Mouse (Mus musculus): ENCODE results near the gene Tbc1d24. TPM values are rescaled to one million over a fixed set of nuclear protein-coding genes. Genes with fewer than 3 reads are reported as not detected.
A peak's percentile ranks its signal among the peaks of the same experiment; 100 is the strongest.

Gene Tbc1d24
- polyA plus RNA-seq, 1 experiment from 2014 or later = 5.0 TPM

DNA sequence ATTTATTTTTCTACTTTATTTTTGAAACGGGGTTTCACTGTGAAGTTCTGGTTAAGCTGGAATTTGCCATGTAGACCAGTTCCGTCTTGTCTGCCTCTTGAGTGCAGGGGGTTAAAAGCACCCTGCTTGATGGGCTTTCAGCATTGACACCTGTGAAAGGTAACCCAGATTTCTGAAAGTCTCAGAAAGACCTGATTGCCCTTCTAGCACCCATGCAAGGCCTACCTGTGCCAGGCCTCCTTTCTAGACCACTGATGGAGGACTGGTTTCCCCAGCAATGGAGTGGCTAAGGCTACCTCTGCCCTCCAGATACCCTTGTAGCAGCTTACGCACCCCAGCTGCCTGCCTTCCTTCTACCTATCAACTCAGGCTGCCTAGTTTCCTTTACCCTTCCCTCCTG, 35.2 kb downstream of the Tbc1d24 start:
- no peaks in the 10 kb centered on the region for H3K9me3 ChIP-seq
- H3K4me1 ChIP-seq = peaks cover 18% of the 10 kb centered on the region
- H3K27me3 ChIP-seq (replicated peaks) = no peaks in the 10 kb centered on the region
- peaks cover 12% of the 10 kb centered on the region; the same call in 1 of the 2 replicates for H3K36me3 ChIP-seq
- H3K4me2 ChIP-seq = peak overlapping the region; percentile 69
- 59% methylated on average over 3 of the region's 3 CpGs for WGBS
- 0 out of 2 replicates have a peak overlapping the region, but pooled peaks have one; percentile 97 for H3K27ac ChIP-seq
- H3K4me3 ChIP-seq (replicated peaks) = peak overlapping the region; percentile 82
- no peak for ATAC-seq (ENCODE audit: insufficient read depth, low FRiP score, low read depth)
- peak overlapping the region; percentile 83; the same call in 1 of the 2 replicates for H3K9ac ChIP-seq

DNA sequence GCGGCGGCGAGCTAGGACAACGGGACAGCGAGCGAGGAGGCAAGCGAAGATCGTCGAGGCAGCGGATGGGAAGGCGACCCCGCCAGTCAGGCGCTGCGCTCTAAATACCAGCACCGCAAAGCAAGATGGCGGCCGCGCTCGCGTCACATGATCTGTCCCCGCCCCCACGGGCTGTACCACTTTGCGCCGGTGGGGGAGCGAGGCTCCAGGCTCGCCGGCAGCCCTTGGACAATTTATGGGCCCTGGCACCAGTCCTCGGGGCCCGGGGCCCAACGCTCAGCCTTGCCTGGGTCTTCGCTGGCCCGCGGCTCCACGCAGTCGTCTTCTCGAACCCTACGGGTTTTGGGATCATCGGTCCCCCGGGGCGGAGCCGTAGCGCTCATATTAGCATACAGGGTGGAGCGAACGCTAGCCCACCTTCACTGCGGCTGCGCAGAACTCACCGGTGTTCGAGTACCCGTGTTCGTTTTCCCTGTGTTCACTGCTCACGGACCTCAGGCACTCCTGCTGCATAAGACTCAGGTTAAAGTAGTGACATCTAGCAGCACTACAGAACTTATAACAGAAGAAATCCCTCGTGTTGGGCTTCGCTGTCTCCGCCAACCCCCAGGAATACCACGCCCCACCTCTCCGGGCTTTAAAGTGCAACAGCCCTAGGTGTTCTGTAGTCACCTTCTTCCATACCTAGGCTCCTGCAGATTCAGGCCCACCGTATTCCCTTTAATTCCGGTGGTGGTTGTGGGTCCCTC, 35.9 kb downstream of the Tbc1d24 start, which contains the start of gene Atp6v0c:
Gene Atp6v0c (minus strand): TSS at position 386 of the 749 bp plus-strand sequence.
- H3K4me1 ChIP-seq = peaks cover 18% of the 10 kb centered on the region
- peak within 1 kb of the TSS; percentile 83 for H3K9ac ChIP-seq
- peak within 1 kb of the TSS; percentile 82 for H3K4me3 ChIP-seq (replicated peaks)
- peak within 1 kb of the TSS; percentile 97 for H3K27ac ChIP-seq
- H3K4me2 ChIP-seq = peak within 1 kb of the TSS; percentile 69
- ATAC-seq (ENCODE audit: insufficient read depth, low FRiP score, low read depth) = peak; percentile 89
- peaks cover 12% of the 10 kb centered on the region; the same call in 1 of the 2 replicates for H3K36me3 ChIP-seq
- H3K27me3 ChIP-seq (replicated peaks) = no peaks in the 10 kb centered on the region
- WGBS = under 1% methylated on average over 58 of the region's 58 CpGs
- H3K9me3 ChIP-seq = no peaks in the 10 kb centered on the region

DNA sequence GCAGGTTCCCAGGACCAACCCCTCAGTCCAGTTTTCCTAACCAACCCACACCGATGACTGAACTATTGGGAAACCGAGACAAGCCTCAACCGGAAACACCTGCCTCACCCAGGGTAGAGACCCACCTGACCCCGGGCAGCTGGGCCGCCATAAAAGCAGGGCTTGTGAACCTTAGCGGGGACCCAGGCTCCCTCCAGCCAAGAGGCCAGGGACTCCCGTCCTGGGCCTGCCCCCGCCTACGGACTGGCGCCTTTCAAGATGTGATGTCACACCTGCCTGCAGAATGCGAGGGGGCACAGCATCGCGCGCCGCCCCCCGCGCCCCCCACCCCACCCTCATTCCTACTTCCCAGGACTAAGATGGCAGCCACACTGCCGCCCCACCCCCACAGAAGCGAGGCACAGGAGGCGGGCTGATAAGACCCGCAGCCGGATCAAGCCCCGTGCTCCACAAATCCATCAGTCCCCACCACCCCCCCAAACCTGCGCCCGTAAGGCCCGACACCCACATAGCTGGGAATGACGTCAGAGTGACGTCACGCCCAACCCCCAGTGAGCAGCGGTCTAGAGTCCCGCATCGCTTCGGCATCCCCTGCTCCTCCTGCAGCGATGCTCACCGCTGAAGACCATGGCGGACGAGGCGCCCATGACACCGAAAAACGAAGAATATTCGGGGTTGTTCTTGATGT, 36.6 kb downstream of the Tbc1d24 start:
- Histone ChIP-seq H3K27ac (peak overlapping the region; percentile 97), H3K9me3 (no peaks in the 10 kb centered on the region), H3K4me3 (replicated peaks) (peak overlapping the region; percentile 82), H3K27me3 (replicated peaks) (no peaks in the 10 kb centered on the region), H3K4me1 (peaks cover 18% of the 10 kb centered on the region), H3K4me2 (peak overlapping the region; percentile 69), H3K36me3 (peaks cover 12% of the 10 kb centered on the region; the same call in 1 of the 2 replicates), H3K9ac (peak overlapping the region; percentile 83)
- peak; percentile 11; the same call in 1 of the 2 replicates for ATAC-seq (ENCODE audit: insufficient read depth, low FRiP score, low read depth)
- WGBS = under 1% methylated on average over 39 of the region's 41 CpGs

DNA sequence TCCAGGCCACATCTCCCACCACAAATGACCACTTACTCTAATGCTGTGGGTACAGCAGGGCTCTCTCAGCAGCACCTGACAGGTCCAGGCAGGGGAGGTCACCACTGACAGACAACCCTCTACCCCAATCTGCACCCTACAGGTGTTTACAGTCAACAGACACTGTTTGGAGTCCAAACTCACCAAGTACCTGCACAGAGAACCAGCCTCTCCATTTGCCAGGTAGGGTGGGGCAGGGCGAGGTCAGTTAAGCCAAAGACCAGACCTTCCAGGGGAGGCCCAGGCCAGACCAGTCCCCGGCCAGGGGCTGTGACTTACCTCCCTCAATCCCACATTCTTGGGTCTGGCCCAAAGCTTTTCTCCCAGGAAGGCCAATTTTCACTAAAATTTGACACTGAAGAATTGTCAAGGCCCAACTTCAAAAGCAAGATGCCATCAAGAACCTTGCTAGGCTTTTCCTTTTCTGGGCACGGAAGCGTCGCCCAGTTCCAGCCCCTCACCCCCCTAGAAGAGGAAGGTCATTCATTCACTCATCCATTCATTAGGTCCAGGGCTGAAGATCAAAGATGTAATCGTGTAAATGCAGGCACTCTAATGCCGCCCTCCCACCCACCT, 37.4 kb downstream of the Tbc1d24 start:
- 46% methylated on average over 7 of the region's 7 CpGs for WGBS

DNA sequence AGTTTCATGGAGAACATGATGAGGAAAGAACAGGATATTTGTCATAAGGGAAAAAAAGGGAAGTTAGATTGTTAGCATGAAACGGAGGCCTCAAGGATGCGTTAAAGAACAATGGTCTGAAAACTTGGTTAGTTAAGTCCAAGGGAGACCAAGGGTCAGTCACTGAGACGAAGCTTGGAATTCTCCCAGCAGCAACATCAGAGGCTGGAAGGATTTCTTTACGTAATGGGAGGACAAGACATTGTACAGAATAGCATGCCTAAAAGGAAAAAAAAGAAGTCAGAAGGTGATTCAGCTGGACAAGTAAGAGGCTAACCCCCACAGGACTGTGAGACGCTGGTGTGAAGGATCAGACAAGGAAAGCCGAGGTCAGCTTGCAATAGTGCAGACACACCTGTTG, 38.2 kb downstream of the Tbc1d24 start:
- no peak for ATAC-seq (ENCODE audit: insufficient read depth, low FRiP score, low read depth)

More for the DNA sequence above, 37.4 kb downstream of the Tbc1d24 start:
- no peaks in the 10 kb centered on the region for H3K27me3 ChIP-seq (replicated peaks)
- peaks cover 19% of the 10 kb centered on the region for H3K4me1 ChIP-seq
- H3K4me3 ChIP-seq (replicated peaks) = peak overlapping the region; percentile 82
- H3K36me3 ChIP-seq = peaks cover 12% of the 10 kb centered on the region; the same call in 1 of the 2 replicates
- no peaks in the 10 kb centered on the region for H3K9me3 ChIP-seq
- H3K9ac ChIP-seq = peak overlapping the region; percentile 83
- H3K4me2 ChIP-seq = peak overlapping the region; percentile 69
- peak overlapping the region; percentile 97 for H3K27ac ChIP-seq
- ATAC-seq (ENCODE audit: insufficient read depth, low FRiP score, low read depth) = no peak

DNA sequence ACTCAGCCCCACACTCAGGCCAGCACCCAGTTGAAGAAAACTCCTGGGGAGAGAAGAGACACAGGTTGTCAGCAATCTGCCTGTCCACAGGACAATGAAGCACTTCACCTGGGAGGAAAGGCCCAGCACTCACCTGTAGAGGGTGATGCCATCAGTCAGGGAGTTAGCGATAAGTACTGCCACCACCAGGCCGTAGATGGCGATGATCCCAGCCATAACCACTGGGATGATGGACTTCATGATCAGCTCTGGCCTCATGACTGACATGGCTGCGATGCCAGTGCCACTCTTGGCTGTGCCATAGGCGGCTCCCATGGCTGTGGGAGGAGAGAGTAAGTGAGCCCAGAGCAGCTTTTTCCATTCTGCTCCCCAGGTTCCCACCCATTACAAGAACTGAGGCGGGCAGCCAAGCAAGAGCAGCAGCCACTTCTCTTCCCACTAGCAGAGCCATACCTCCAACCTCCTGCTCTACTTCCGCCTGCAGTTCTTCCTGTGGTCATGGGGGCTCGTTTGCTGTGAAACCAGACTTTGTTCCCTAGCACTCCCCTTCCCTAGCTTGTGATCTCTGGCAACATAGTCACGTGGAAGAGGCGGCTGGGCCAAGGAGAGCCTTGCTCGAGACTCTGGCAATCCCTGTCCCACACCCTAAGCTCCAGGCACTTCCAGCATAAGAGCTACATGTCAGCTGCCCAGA, 40.6 kb downstream of the Tbc1d24 start:
- Histone ChIP-seq H3K4me3 (replicated peaks) (no peak overlapping the region), H3K9me3 (no peaks in the 10 kb centered on the region), H3K4me2 (no peak overlapping the region), H3K9ac (no peak overlapping the region), H3K27me3 (replicated peaks) (no peaks in the 10 kb centered on the region), H3K27ac (no peak overlapping the region), H3K4me1 (peaks cover 20% of the 10 kb centered on the region), H3K36me3 (peaks cover 12% of the 10 kb centered on the region; the same call in 1 of the 2 replicates)
- no peak for ATAC-seq (ENCODE audit: insufficient read depth, low FRiP score, low read depth)
- whole genome bisulfite sequencing = 77% methylated on average over 11 of the region's 11 CpGs

More for the DNA sequence above, 38.2 kb downstream of the Tbc1d24 start:
- Histone ChIP-seq H3K4me1 (peaks cover 25% of the 10 kb centered on the region), H3K4me2 (peak overlapping the region; percentile 69; the same call in 1 of the 2 replicates), H3K27me3 (replicated peaks) (no peaks in the 10 kb centered on the region), H3K9ac (no peak overlapping the region; the same call in 1 of the 2 replicates), H3K9me3 (no peaks in the 10 kb centered on the region), H3K27ac (no peak overlapping the region), H3K4me3 (replicated peaks) (peak overlapping the region; percentile 82; the same call in 1 of the 2 replicates), H3K36me3 (peaks cover 12% of the 10 kb centered on the region; the same call in 1 of the 2 replicates)
- WGBS = 78% methylated on average over 6 of the region's 6 CpGs

DNA sequence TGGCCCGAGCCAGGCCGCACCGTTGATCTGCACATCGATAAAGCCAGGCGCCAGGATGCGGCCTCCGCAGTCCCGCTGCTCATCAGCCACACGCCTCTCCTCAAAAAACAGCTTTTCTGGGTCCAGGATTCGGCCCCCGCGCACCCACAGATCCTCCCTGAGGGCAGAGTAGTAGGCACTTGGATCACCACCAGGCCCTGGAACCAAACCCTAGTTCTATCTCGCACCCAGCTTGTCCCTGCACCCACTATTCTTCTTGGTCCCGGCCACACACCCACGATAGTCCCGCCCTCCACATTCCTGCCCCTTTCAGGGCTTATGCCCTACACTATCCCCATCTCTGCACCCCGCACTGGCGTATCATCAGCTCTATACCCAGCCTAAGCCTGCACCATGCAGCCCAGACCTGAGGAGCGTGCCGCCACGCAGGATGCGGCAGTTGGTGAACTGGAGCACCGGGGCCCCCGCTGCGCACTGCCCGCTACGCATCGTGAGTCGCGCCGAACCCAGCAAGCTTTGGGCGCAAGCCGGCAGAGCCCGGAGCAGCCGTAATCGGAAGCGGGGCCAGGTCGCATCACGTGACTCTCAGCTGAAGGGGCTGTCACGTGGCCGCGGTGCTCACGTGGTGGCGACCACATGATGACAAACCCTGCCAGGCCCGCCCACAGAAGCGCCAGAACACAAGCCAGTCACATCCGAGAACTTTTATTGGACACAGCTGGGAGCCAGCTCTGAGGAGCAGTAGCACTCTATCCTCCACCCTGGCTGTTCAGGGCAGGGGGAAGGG, 42.0 kb downstream of the Tbc1d24 start, which contains the start of gene Amdhd2:
Gene Amdhd2 (minus strand): TSS at position 591 of the 787 bp plus-strand sequence.
- peak within 1 kb of the TSS; percentile 83 for H3K9ac ChIP-seq
- H3K9me3 ChIP-seq = no peaks in the 10 kb centered on the region
- peak; percentile 81 for ATAC-seq (ENCODE audit: insufficient read depth, low FRiP score, low read depth)
- peaks cover 20% of the 10 kb centered on the region for H3K4me1 ChIP-seq
- no peaks in the 10 kb centered on the region for H3K27me3 ChIP-seq (replicated peaks)
- under 1% methylated on average over 47 of the region's 47 CpGs for WGBS
- H3K36me3 ChIP-seq = peaks cover 12% of the 10 kb centered on the region; the same call in 1 of the 2 replicates
- H3K4me2 ChIP-seq = peak within 1 kb of the TSS; percentile 93
- H3K27ac ChIP-seq = peak within 1 kb of the TSS; percentile 87
- peak within 1 kb of the TSS; percentile 78 for H3K4me3 ChIP-seq (replicated peaks)

DNA sequence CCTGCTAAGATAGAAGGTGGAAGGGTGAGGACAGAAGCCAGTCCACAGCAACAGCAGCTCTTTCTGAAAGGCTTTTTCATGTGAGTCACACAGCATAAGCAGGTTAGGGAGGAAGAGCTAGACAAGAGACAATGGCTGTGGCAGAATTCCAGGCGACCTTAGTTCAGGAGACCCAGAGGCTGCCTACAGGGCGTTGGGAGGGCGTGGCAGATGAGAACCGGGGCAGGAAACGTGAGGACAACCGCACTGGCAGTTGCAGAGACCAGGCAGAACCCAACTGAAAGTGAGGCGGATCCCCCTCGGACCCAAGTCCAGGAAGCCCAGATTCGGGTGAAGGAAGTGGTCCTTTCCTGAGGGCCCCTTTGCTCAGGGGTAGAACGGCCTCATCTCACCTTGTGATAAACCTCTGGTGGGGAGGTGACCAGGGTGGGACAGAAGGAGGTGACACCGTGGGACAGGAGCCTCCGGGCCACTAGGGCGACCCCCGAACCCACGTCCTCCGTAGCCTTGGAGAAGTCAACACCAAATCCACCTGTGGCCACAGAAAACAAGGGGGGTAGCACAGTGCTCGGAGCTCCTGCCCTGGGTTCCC, 42.7 kb downstream of the Tbc1d24 start:
- Histone ChIP-seq H3K4me2 (peak overlapping the region; percentile 93), H3K36me3 (peaks cover 10% of the 10 kb centered on the region; the same call in 1 of the 2 replicates), H3K4me1 (peaks cover 14% of the 10 kb centered on the region), H3K9ac (peak overlapping the region; percentile 83), H3K9me3 (no peaks in the 10 kb centered on the region), H3K27me3 (replicated peaks) (no peaks in the 10 kb centered on the region), H3K27ac (peak overlapping the region; percentile 87), H3K4me3 (replicated peaks) (peak overlapping the region; percentile 78)
- 0 out of 2 replicates have a peak, but pooled peaks have one; percentile 7 for ATAC-seq (ENCODE audit: insufficient read depth, low FRiP score, low read depth)
- WGBS = 20% methylated on average over 17 of the region's 17 CpGs

DNA sequence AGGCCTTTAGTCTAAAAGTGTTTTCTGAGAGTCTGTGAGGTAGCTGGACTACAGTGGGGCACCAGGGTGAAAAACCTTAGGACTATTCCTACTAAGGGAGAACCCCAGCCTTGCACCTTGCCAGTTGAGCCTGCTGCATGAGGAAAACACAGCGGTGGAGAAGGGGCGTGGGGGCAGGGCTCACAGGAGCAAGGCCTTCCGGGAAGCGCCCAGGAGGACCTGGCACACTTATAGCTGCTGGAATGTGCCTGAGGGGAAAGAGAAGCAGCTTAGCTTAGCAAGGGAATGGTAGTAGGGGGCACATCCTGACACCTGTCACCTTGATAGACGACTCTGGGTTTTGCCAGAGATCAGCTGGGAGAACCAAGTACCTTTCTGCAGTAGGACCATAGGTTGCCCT, 43.9 kb downstream of the Tbc1d24 start:
- WGBS = 83% methylated on average over 5 of the region's 5 CpGs
- Histone ChIP-seq H3K4me1 (peaks cover 6% of the 10 kb centered on the region), H3K4me2 (no peak overlapping the region), H3K9me3 (no peaks in the 10 kb centered on the region), H3K27me3 (replicated peaks) (no peaks in the 10 kb centered on the region), H3K4me3 (replicated peaks) (no peak overlapping the region), H3K9ac (no peak overlapping the region), H3K36me3 (0 out of 2 replicates have a peak, but pooled peaks cover 2% of the 10 kb centered on the region), H3K27ac (no peak overlapping the region)
- ATAC-seq (ENCODE audit: insufficient read depth, low FRiP score, low read depth) = no peak

DNA sequence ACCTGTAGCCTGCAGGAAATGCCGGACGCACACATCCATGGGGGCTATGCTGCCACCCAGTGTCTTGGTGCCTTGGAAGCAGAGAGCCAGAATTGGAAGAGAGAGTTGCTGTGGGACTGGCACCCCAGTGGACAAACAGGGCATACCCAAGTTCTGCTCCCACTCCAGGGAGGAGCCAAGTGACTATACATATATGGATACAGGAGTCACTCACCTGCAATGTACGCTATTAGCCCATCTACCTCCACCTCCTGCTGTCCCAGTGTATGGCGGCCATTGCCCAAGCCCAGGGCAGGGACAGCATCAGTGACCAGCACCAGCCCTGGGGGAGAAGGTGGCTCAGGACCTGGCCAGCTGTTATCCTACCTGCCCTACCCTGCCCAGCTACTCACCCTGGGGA, 47.8 kb downstream of the Tbc1d24 start:
- no peak for ATAC-seq (ENCODE audit: insufficient read depth, low FRiP score, low read depth)
- Histone ChIP-seq H3K4me2 (no peak overlapping the region), H3K36me3 (no peaks in the 10 kb centered on the region)

More for the DNA sequence above, 47.8 kb downstream of the Tbc1d24 start:
- H3K27ac ChIP-seq = no peak overlapping the region
- no peaks in the 10 kb centered on the region for H3K9me3 ChIP-seq
- H3K9ac ChIP-seq = no peak overlapping the region
- 91% methylated on average over 4 of the region's 4 CpGs for WGBS
- no peaks in the 10 kb centered on the region for H3K27me3 ChIP-seq (replicated peaks)
- peaks cover 3% of the 10 kb centered on the region for H3K4me1 ChIP-seq
- no peak overlapping the region for H3K4me3 ChIP-seq (replicated peaks)

All from stomach, embryonic 15.5 days (tissue).